Mouse (Mus musculus): ENCODE data around the gene Acer2.
"Not testable (repeated sequence)": the region's sequence is repeated elsewhere in the genome, so short reads cannot be mapped to it uniquely, and the experiment has no call there.

Gene Acer2

DNA sequence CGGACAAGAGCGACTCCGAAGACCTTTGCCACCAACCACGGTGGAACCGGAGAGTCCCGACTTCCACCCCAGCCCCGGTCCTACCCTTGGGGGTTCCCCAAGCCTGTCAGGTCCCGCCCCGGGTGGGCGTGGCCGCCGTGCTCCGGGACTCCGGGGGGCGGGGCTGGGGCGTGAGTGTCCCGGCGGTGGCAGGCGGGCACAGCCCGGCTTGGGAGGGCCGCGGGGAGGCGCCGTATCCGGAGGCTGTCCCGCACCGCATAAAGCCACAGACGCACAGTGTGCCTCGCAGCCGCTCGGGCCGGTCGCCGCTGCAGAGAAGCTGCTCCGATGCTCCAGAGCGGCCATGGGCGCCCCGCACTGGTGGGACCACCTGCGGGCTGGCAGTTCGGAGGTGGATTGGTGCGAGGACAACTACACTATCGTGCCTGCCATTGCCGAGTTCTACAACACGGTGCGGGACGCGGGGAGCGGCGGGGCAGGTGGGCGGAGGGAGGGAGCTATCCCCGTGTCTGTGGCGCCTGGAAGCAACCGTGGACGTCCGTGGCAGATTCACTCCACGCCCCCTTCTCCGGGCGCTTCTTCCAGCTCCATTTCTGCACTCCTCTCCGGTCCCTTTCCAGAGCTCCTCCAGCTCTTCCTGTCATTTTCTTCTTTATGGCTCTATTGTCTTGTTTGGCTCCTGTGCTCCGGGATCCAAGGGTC is at the start of gene Acer2:
Acer2 (plus strand) TSS at position 251 of the 702 bp plus-strand sequence.
- in situ Hi-C loops (cut with MboI, MseI) = loop anchor here (25.0 kb wide), 1 partner anchor 287 kb away; the partner anchor contains the start of gene Rraga

DNA sequence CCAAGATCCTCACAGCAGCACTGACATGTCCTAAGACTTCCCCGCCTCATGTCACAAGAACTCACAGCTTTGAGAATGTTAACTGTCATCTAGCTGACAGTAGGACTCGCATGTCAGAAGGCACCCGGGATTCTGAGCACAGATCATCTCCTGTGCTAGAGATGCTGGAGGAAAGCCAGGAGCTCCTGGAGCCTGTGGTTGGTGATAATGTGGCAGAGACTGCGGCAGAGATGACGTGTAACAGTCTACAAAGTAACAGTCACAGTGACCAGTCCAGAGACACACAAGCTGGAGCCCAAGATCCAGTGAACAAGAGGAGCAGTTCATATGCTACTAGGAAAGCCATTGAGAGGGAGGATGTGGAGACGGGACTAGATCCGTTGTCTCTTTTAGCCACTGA is 49.1 kb upstream of the Acer2 start:
- in situ Hi-C loops (cut with MboI, MseI) = no loop called here

DNA sequence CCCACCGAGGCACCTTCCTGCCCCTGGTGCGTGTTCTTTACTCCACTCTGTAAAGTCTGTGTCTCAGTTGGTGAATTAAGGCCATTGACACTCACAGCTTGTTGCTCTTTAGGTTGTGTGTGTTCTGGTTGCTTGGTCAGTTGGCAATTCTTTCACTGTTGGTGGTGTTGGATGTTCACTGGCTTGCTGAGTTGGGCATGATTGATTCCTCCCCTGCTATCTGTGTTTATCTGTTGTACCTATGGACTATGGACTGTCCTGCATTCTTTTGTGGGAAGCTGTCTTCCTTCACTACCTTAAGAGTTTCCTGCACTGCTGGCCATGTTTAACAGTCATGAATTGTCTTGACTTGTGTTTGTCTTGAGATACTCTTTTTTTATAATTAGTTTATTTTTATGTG is 42.3 kb upstream of the Acer2 start:
- in situ Hi-C loops (cut with MboI, MseI) = no loop called here

DNA sequence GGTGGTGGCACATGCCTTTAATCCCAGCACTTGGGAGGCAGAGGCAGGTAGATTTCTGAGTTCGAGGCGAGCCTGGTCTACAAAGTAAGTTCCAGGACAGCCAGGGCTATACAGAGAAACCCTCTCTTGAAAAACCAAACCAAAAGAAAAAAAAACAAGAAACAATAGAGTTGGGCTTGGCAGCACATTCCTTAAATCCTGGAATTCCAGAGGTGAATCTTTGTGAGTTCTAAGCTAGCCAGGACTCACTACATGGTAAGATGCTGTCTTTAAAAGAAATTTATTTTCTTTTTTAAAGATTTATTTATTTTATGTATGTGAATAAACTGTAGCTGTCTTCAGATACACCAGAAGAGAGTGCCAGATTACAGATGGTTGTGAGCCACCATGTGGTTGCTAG is 33.1 kb upstream of the Acer2 start:
- in situ Hi-C loops (cut with MboI, MseI) = not testable (repeated sequence)

DNA sequence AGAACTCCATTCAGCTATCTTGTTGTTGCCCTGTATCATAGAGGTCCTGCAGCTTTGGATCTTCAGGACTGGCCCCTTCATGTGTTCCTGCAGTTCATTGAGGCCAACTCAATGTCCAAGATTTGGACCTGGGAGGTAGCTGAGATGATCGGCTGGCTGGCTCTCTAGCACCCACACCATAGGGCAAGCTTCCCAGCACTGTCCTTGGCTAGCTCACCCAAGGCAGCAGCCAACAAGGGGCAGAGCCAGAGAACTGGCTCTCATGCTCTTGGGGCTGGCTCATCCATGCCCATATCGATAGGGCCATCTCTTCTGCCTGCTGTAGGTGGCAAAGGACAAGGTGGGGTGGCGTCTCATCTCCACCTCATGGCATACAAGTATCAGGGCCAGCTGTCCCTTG is 28.8 kb upstream of the Acer2 start:
- in situ Hi-C loops (cut with MboI, MseI) = no loop called here

DNA sequence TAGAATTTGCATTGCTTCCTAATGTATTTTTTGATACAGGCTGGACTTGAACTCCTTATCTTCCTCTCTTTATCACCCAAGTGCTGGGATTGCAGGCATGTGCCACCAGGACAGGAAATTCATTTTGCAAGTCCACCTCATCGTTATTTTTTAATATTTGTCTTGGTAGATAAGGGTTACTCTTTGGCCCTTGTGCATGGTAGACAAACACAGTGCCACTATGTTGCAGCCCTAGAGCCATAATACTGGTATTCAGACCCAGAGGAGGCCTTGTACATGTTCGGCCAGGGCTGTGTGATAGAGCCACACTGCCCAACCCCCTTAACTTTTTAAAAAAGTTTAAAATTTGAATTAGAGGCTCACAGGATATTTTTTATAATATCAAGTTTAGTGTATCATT is 26.9 kb upstream of the Acer2 start:
- in situ Hi-C loops (cut with MboI, MseI) = no loop called here

DNA sequence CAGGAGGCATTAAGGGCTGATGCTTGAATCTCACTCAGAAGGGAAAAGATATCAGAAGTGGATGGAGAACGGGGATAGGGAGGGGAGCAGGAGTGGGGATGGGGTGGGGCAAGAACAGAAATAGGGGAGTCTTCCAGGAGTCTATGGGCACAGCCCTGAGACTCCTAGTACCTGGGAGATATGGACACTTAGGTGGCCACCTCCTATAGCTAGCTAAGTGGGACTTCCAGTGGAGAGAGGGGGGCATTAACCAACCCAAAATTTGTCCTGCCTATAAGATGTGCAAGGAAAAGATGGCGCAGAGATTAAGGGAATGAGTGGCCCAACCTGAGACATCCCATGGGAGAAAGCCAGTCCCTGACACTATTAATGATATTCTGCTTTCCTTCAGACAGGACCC is 22.9 kb upstream of the Acer2 start:
- in situ Hi-C loops (cut with MboI, MseI) = loop anchor here (25.0 kb wide), 1 partner anchor 264 kb away; the partner anchor contains the start of gene Rraga

DNA sequence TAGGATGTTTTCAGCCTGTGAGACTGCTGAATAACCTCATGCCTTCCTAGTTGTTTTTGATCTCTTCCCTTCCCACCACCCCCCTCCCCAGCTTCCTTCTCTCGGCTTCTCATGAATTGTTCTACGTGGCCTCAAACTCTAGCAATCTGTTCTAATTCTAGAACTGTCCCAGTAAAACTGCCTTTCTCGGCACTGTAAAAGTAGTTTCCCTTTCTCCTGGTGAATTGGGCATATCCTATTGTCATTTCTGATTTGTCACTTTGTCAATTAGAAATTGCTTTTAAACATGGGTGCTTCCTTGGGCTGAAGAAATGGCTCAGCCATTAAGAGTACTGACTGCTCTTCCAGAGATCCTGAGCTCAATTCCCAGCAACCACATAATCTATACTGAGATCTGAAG is 22.2 kb upstream of the Acer2 start:
- in situ Hi-C loops (cut with MboI, MseI) = loop anchor here (25.0 kb wide), 1 partner anchor 265 kb away; the partner anchor contains the start of gene Rraga

DNA sequence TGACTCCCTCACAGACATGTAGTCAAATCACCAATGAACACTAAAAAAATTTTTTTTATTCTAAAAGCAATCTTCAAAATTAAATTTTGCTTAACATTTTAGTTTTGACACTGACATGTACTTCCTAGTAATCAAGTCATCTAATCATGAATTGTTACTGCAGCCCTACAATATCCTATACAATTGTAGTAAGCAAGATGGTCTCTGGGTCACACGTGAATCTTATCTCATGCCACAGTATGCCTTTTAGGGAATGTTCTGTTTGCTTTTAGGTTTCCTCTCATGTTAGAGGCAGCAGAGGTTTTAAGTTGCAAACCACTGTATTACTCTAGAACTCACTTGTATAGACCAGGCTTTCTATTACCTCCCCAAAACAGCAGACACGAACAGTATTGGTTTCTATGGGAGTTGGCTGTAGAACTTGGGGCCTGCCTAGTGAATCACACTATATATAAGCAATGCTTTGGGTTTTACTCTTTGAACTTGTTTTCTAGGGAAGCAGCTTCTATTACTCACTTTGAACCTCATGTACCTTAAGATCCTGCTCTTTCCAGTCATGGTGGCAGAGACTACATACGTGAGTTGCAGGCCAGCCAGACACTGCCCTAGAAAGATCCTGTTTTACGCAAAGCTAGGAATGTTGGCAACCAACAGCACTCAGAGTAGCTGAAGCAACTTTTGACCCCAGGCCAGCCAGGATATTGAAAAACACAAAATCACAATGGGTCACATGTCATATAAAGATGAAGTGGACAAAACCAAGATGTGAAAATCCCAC is 21.2 kb upstream of the Acer2 start:
- in situ Hi-C loops (cut with MboI, MseI) = loop anchor here (25.0 kb wide), 1 partner anchor 266 kb away; the partner anchor contains the start of gene Rraga

DNA sequence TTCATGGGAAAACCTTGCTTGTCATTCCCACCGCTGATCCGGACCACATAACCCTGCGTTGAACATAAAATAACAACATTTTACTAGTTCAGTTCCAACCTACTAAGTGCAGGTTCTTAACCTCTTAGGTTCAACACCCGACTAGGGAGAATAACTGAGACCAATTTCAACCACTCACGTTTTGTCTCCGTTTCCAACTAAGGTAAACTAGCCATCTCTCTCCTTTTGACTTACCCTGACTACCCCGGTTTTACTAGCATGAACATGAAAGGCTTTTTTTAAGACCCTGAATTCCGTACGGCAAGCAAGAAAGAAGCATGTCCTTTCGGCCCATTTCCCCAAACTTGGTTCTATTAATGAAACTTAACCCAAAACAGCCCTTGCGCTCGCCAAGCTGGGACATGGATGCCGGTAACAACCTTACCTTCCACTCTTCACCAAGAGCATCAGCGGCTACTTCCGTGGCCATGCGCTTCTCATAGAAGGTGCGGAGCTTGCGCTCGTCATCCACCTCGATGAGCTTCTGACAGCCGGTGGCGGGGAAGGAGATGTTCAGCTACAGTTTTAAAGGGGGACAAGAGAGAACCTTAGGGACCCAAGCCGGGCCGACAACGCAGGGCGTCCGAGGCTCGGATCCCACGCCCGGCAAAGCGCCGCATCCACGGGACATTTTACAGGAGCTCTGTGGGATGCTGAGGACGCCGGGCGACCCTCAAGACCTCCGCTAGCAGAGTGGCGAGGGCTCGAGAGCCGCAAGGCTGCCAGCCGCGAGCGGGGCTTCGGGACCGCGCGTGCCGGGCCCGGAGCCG is 17.7 kb upstream of the Acer2 start:
- in situ Hi-C loops (cut with MboI, MseI) = loop anchor here (25.0 kb wide), 1 partner anchor 269 kb away; the partner anchor contains the start of gene Rraga

DNA sequence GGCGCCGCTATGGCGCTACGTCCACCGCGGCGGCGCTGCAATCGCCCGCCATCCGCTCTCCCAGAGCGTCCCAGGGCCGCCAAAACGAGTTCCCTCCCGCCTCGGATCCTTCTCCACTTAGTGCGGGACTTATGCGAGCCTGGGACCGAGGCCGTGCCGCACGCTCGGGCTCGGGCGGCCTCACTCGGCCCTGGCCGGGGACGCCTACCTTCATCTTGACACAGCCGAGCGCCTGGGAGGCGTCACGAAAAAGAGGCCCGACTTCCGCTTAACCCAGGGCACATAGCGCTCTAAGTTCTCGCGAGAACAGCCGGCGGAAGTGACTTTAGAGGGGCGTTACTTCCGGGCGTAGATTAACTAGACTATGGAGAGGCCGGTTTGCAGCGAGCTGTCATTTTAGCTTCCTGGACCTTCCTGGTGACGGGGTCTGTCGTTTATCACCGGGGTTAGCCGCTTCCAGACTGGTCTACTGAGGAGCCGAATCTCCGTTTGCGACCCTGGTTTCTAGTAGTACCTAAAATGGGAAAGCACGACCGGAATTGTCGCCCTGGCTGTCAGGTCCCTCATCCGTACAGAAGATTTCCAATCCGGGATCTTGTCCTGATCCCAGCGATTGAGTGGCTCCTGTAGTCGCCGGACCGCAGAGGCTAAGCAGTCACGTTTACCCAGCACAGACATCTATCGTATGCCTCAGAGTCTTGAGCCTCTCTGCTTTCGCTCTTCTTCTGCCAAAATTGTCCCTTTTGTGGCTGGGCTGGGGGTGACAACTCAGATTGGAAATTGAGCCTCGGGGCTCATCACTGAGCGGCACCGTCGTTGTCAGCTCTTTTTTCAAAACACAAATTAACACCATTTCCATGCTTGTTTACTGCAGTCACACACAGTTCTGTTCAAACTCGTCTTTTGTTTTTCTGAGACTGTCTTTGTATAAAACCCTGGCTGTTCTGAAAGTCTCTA is 16.8 kb upstream of the Acer2 start, which contains the start of gene Rps6:
Rps6 (minus strand) TSS at position 300 of the 957 bp plus-strand sequence.
- in situ Hi-C loops (cut with MboI, MseI) = loop anchor here (25.0 kb wide), 1 partner anchor 270 kb away; the partner anchor contains the start of gene Rraga

DNA sequence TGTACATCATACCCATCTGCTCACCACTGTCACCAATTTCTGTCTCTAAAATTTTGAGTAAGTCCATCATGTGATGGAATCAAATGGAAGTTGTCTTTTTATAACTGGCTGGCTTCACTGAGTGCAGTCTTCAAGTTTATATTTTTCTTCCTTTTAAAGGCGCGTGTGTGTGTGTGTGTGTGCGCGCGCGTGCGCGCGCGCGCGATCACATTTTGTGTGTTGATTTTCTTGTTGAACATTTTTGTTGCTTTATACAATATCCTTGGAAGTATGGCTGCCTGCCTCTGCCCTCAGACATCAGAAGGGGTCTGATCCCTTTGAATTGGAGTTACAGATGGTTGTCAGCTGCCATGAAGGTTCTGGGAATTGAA is 16.1 kb upstream of the Acer2 start:
- in situ Hi-C loops (cut with MboI, MseI) = loop anchor here (25.0 kb wide), 1 partner anchor 271 kb away; the partner anchor contains the start of gene Rraga

DNA sequence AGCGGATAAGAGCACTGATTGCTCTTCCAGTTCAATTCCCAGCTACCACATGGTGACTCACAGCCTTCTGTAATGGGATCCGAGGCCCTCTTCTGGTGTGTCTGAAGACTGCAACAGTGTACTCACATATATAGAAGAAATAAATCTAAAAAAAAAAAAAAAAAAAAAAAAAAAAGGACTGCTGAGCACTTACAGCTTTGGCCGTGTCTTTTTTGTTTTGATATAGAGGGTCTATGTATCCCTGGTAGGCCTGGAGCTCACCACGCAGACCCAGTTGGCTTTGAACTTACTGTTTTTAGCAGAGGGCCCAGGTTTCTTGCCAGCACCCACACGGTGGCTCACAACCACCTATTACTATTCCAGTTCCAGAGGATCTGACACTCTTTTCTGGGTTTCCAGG is 10.1 kb upstream of the Acer2 start:
- in situ Hi-C loops (cut with MboI, MseI) = loop anchor here (25.0 kb wide), 1 partner anchor 277 kb away; the partner anchor contains the start of gene Rraga

DNA sequence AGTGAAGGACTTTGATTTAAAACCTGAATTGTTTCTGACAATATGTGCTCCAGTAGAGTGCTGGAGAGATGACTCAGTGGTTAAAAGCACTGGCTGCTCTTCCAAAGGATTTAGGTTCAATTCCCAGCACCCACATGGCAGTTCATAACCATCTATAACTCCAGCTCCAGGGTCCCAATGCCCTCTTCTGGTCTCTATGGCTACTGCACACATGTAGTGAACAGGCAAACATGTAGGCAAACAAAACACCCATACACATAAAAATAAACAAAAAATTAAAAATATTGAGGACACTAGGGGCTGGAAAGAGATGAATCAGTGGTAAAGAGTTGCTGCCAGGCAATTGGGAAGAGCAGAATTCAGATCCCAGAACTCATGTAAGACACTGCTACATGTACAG is 2.2 kb upstream of the Acer2 start:
- in situ Hi-C loops (cut with MboI, MseI) = loop anchor here (25.0 kb wide), 1 partner anchor 285 kb away; the partner anchor contains the start of gene Rraga

DNA sequence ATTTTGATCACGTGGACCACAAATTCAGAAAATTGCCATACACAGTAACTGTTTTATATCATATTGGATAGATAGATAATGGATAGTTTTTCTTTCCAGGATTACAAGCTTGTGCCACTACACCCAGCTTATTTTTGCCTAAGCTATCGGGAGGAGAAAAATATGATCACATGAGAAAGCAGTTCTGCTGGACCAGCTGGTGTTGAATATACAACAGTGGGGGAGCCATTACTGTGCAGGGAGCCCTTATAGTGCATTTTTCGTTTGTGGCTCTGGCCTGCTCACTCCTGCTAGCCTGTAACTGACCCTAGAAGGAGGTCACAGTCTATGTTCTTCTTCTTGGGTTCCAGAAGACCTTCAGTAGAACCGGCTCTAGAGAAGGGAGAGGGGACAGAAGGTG is 1.1 kb upstream of the Acer2 start:
- in situ Hi-C loops (cut with MboI, MseI) = loop anchor here (25.0 kb wide), 1 partner anchor 286 kb away; the partner anchor contains the start of gene Rraga

DNA sequence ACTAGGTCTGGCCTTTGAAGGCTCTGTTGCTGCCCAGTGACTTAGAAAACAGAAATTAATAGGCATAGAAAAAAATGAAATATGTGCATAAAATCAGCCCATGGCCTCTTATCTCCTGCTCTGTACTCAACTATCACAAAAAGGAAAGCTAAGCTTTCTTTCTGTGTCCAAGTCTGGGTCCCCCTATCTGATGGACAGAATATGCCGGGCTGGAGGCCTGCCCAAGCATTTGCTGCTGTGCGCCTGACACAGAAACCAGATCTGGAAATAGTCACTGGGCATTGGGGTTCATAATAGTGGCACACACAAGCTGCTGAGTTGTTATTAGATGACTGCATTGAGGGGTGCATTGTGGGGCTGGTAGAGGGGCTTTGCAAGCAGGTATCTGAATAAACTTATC is 5.3 kb downstream of the Acer2 start:
- in situ Hi-C loops (cut with MboI, MseI) = no loop called here

DNA sequence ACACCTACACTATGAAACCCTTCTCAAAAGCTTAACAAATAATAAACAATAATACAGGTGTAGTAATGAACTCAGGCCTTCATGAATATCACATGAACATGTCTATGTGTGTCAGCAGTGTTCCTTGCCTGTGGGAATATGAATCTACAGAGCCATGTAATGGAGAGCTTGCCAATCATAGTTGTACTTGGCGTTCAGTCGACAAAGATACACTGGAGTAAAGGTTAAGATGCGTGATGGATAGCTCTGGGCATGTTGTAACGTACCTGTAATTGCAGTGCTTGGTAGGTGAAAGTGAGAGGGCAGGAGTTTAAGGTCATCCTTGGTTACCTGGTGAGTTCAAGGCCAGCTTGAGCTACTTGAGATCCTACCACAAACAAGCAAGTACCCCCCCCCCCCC is 7.0 kb downstream of the Acer2 start:
- in situ Hi-C loops (cut with MboI, MseI) = no loop called here

DNA sequence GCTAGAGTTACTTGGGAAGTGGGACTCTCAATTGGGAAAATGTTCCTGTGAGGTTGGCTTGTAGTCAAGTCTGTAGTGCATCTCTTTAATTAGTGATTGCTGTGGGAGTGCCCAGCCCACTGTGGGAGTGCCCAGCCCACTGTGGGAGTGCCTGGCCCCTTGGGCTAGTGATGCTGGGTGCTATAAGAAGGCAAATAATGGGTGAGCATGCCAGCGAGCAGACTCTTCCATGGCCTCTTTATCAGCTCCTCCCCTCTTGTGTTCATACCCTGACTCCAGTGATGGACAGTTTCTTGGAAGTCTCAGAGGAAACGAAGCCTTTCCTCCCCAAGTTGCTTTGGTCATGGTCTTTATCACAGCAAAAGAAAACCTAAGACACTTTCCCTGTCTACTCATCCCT is 8.2 kb downstream of the Acer2 start:
- in situ Hi-C loops (cut with MboI, MseI) = no loop called here

DNA sequence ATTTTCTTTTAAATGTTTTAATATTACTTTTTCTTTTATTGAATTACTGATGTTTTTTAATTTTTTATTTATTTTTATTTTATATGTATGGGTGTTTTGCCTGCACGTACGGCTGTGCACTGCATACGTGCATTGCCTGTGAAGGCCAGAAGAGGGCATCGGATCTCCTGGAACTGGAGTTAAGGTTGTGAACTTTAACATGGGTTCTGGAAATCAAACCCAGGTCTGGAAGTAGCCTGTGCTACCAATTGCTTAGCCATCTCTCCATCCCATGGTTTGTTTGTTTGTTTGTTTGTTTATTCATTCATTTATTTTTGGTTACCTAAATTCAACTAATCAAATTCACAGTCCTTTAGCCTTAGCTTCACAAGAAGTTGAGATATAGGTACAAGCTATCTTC is 10.7 kb downstream of the Acer2 start:
- in situ Hi-C loops (cut with MboI, MseI) = no loop called here

DNA sequence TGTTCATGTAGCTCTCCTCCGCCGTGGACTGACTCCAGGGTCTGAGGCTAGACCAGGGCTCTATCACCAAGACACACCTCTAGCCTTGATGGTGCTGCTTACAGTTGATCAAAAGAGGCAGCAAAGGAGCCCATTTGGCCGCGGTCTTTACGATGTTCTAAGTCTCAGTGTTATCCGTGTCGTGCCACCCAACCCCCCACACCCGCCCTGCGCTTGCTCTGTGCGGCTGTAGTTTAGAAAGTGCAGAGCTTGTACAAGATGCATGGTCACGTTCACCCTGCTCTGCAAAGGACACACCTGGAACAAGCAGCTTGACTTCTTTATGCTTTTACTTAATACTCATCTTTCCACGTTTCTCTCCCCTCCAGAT is 11.6 kb downstream of the Acer2 start:
- in situ Hi-C loops (cut with MboI, MseI) = no loop called here
